Mouse (Mus musculus): Measurements from ENCODE around the gene Hist1h1d.
"Not testable (repeated sequence)": the region's sequence is repeated elsewhere in the genome, so short reads cannot be mapped to it uniquely, and the experiment has no call there.

Hist1h1d gene

GRCm38 (mm10) chr13:23530181-23530900 lies 22.7 kb upstream of the Hist1h1d start:
- peak; percentile 68 for DNase-seq (ENCODE audit: low read depth, low spot score)

- peak; percentile 99 for DNase-seq (ENCODE audit: low read depth, low spot score)
Measured at GRCm38 (mm10) chr13:23530901-23531875, 21.9 kb upstream of the Hist1h1d start, which contains the start of gene Hist1h4h. TSS of gene Hist1h4h (plus strand) at chr13:23531050.

DNA sequence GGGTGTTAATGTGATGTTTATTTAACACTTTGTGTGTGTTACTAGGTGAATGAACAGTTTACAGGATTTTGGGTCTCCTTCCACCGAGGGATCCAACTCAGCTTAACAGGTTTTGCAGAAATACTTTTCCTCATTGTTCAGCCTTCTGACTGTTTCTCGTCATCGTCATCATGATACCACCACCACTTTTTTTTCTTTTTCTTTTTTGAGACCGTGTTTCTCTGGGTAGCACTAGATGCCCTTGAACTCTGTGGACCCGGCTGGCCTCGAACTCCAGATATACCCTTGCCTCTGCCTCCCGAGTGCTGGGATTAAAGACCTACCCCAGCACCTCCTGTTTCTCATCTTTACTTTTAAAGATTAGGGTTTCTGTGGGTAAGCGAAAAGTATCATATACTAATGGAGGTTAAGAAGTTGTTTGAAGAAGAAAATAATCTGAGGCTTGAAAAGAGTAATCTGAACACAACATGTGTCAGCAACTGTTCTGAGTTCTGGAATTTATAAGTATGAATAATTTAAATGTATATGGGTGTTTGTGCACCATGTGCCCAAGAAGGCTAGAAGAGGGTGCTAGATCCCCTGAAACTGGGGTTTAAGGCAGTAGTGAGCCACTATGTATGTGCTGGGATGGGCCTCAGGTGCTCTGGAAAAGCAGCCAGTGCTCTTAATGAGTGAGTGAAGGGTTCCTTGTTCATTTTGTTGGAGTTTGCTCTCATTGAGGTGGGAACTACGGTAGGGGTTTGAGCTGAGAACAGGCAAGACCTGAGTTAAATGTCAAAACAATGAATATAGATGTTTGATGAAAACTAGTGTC lies 20.6 kb upstream of the Hist1h1d start:
- DNase-seq (ENCODE audit: low read depth, low spot score): no peak

- DNase-seq (ENCODE audit: low read depth, low spot score): peak; percentile 95
Measured at GRCm38 (mm10) chr13:23533560-23534367, 19.3 kb upstream of the Hist1h1d start, which contains the start of gene Hist1h2af. TSS of gene Hist1h2af (plus strand) at chr13:23533906.

- no peak for DNase-seq (ENCODE audit: low read depth, low spot score)
Measured at GRCm38 (mm10) chr13:23534368-23535131, 18.5 kb upstream of the Hist1h1d start.

DNA sequence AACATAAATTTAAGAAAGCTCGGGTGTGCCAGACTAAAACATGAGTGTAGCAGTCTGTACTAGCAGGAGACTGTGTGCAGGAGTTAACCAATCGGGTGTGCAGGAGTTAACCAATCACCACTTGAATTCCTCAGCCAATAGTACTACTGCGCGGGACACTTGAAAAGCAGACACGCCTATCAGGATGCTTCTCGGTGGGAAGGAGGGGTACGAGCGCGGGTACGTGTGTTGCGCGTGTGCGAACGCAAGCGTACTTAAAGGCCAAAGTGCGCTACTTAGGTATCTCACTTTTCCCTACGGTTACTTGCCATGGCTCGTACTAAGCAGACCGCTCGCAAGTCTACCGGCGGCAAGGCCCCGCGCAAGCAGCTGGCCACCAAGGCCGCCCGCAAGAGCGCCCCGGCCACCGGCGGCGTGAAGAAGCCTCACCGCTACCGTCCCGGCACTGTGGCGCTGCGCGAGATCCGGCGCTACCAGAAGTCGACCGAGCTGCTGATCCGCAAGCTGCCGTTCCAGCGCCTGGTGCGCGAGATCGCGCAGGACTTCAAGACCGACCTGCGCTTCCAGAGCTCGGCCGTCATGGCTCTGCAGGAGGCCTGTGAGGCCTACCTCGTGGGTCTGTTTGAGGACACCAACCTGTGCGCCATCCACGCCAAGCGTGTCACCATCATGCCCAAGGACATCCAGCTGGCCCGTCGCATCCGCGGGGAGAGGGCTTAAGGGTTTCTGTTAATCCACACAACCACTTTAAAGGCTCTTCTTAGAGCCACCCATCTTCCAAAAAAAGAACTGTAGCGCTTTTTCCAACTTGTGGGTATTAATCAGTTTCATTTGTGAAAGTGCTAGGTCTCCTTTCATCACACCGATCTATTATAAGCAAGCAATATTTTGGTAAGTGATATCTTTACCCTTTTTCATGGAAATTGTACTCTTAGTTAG lies 17.7 kb upstream of the Hist1h1d start, which contains the start of gene Hist1h3g:
Hist1h3g (plus strand) TSS at position 286 of the 939 bp plus-strand sequence.
- peak; percentile 97 for DNase-seq (ENCODE audit: low read depth, low spot score)

DNA sequence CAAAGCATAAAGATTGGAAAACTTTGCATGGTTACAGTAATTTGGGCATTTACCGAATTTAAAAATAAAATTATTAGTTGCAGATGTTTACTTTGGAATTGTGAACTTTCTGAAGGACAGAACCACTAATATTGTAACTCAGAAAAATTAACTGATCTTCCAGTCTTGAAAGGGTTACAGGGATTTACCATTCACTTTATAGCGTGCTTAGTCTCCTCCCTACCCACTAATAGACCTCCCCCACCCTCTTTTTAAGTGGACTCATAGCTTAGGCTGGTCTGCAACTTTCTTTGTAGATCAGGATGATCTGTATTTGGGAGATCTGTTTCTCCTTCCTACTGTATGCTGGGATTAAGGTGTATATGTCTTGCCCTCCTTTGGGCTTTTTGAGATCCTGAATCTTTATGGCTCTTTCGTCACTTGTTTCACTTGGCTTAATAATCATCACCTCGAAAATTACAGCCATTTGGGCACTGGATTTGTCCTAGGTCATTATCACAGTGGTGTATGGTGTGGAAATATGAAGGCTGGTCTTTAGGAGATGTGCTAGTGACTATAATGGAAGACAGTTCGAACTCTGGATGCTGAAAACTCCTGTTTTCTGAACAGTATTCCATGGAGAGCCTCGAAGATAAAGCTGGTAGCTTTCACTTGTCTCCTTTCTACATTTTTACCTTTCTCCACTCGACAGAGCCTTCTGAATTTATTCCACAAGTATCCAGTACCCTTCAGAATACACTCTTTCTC lies 16.8 kb upstream of the Hist1h1d start:
- DNase-seq (ENCODE audit: low read depth, low spot score): no peak

- no peak for DNase-seq (ENCODE audit: low read depth, low spot score)
Measured at GRCm38 (mm10) chr13:23537006-23537710, 15.9 kb upstream of the Hist1h1d start.

DNA sequence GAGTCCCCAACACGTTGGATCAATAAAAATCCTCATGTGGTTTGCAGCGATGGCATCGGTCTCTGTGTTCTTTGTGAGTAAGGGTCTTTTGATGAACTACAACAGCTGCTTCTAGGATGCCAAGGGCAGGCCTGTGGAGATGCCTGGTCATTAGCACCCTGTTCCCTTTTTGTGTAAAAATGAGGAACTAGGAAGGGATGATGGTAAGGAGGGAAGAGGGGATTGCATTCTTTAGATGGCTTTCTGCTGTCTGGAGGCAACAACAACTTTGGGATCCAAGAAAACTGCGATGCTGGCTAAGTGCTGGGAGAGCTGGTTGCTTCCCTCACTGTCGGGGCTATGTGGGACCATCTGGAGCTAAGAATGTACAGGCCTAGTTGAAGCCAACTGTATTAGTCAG lies 14.8 kb upstream of the Hist1h1d start:
- DNase-seq (ENCODE audit: low read depth, low spot score): no peak

DNA sequence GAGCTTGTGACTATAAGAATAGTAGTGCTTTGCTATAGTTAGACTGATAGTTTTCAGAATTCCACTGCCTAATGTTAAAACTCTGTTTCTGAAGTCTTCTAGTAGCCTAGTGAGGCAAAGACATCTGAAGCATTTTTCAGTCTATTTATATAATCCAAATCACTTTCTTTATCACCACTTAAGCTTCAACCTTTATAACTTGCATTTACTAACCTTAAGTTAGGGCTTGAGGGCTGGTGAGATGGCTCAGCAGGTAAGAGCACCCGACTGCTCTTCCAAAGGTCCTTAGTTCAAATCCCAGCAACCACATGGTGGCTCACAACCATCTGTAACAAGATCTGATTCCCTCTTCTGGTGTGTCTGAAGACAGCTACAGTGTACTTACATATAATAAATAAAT lies 13.2 kb upstream of the Hist1h1d start:
- not testable (repeated sequence) for DNase-seq (ENCODE audit: low read depth, low spot score)

GRCm38 (mm10) chr13:23541497-23541896 lies 11.6 kb upstream of the Hist1h1d start:
- no peak for DNase-seq (ENCODE audit: low read depth, low spot score)

DNA sequence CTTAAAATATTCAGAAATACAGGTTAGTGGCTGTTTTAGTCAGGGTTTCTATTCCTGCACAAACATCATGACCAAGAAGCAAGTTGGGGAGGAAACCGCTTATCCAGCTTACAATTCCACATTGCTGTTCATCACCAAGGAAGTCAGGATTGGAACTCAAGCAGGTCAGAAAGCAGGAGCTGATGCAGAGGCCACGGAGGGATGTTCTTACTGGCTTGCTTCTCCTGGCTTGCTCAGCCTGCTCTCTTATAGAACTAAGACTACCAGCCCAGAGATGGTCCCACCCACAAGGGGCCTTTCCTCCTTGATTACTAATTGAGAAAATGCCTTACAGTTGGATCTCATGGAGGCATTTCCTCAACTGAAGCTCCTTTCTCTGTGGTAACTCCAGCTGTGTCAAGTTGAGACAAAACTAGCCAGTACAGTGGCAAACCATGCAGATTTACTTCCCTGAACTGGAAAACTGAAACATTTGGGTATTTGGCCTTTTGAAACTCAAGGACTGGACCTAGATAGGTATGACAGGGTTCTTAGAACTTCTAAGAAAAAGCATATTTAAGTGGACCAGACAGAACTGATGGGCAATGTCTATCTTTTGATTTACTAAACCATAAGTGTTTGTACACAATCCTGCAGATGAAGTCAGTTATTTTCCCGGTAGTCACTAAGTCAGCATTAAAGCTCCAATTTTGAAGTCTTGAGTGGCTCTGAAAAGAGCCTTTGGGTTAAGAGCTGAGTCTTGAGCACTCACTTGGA lies 10.7 kb upstream of the Hist1h1d start:
- not testable (repeated sequence) for DNase-seq (ENCODE audit: low read depth, low spot score)

- DNase-seq (ENCODE audit: low read depth, low spot score): peak; percentile 98
Measured at GRCm38 (mm10) chr13:23542999-23543607, 10.0 kb upstream of the Hist1h1d start, which contains the start of gene Hist1h2bh. TSS of gene Hist1h2bh (minus strand) at chr13:23543392.

- peak; percentile 97 for DNase-seq (ENCODE audit: low read depth, low spot score)
Measured at GRCm38 (mm10) chr13:23543965-23544786, 8.9 kb upstream of the Hist1h1d start, which contains the start of gene Hist1h3f. TSS of gene Hist1h3f (plus strand) at chr13:23544052.

- not testable (repeated sequence) for DNase-seq (ENCODE audit: low read depth, low spot score)
Measured at GRCm38 (mm10) chr13:23544787-23545120, 8.3 kb upstream of the Hist1h1d start.
